8 mouse cellular contexts compared by ENCODE assay signal in the genomic region with DNA sequence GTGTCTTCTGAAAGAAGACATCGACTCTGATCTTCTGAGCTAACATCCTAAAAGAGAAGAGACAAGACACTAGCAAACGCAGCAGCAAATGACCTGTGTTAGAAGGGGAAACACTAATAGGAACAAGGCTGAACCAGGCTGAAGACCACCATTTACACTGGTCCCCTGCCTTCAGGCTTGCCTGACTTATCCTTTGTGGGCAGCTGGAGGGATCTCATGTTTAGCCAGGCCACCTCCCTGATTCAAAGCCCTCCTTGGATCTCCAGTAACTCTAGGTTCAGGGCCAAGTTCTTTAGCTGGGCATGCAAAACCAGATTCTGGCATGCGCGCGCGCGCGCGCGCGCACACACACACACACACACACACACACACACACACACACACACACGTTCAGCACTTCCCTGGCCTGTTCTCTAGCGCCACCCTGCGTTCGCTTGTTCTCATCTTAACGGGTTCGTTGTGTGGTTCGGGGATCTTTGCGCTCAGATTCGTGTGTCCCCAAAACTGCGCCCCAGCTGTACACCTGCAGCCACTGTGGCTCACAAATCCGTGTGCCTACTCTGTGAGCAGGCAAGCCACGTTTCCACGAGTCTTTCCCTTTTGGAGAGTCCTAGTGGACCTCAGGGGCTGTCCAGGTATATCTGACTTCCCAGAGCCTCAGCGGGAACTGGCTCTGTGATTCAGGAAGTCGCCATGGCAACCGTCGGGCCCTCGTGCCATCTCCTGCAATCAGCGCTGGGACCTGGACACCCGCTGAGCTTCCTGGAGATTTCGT. TPM values are rescaled to one million over a fixed set of nuclear protein-coding genes. Genes with fewer than 3 reads are reported as not detected.
DNase-seq lines count a peak whose midpoint lies in the region; ATAC-seq lines count a peak whose summit lies in the region.

No protein-coding gene starts in this region.

- intact Hi-C loops in left cerebral cortex, postnatal 10 days (cut with DNase I), result no loop called here

- DNase-seq in adrenal gland, adult (ENCODE audit: inconsistent age in 2 of 2, low spot score in 1 of 2), result peak; percentile 59 to 89
- DNase-seq in gastrocnemius, postnatal 10 days, result peak; percentile 88
- peak; percentile 72 to 94 for DNase-seq in left cerebral cortex, postnatal 10 days (ENCODE audit: extremely low spot score in 1 of 2, low spot score in 2 of 2)
- peak; percentile 98 for DNase-seq in right cerebral cortex, postnatal 14 days

- H3K9ac ChIP-seq in intestine, embryonic 15.5 days, result no peak overlapping the region

- peak; percentile 86 for ATAC-seq in common myeloid progenitor, adult 5-6 weeks (replicated peaks; ENCODE audit: low read depth, poor library complexity, severe bottlenecking)
- peak; percentile 51 for ATAC-seq in intestine, embryonic 15.5 days
- peak; percentile 99 for ATAC-seq in megakaryocyte progenitor cell, adult 5-6 weeks (replicated peaks; ENCODE audit: poor library complexity)
- ATAC-seq in erythroblast, adult 5-6 weeks (replicated peaks; ENCODE audit: low FRiP score, poor library complexity, severe bottlenecking), result no peak

- no peaks in the 10 kb centered on the region for H3K36me3 ChIP-seq in intestine, embryonic 15.5 days

- peak overlapping the region; percentile 48 for H3K4me2 ChIP-seq in intestine, embryonic 15.5 days (replicated peaks)

- peaks cover 6% of the 10 kb centered on the region; the same call in 1 of the 2 replicates for H3K27me3 ChIP-seq in intestine, embryonic 15.5 days (replicated peaks)

- H3K27ac ChIP-seq in intestine, embryonic 15.5 days, result no peak overlapping the region

- no peaks in the 10 kb centered on the region for H3K9me3 ChIP-seq in intestine, embryonic 15.5 days

- no peaks in the 10 kb centered on the region for H3K4me1 ChIP-seq in intestine, embryonic 15.5 days (replicated peaks)

- peak overlapping the region; percentile 13; the same call in 1 of the 2 replicates for H3K4me3 ChIP-seq in intestine, embryonic 15.5 days (replicated peaks)

- WGBS in intestine, embryonic 15.5 days, result 7% methylated on average over 30 of the region's 32 CpGs

RNA-seq across cellular contexts. Expression of gene Ndufa8, which starts 27.6 kb away (rescaled TPM):
- total RNA-seq in common myeloid progenitor, adult 5-6 weeks (2017), result 50.7 and 59.9 TPM in 2 replicates
- total RNA-seq in gastrocnemius, postnatal 10 days (2021), result 100 to 1,000 TPM; 278 to 336 TPM
- 288 and 322 TPM in 2 replicates for polyA plus RNA-seq in intestine, embryonic 15.5 days (2015; fragmentation: Nextera tagmentation; extraction: Ambion mirVana)
- total RNA-seq in left cerebral cortex, postnatal 10 days (2021), result 100 to 1,000 TPM; 167 to 177 TPM
- total RNA-seq in megakaryocyte progenitor cell, adult 5-6 weeks (2015), result 85.0 and 100 TPM in 2 replicates
- 42.4 and 53.3 TPM in 2 replicates for total RNA-seq in megakaryocyte progenitor cell, adult 5-6 weeks (2017)
- 16.9 and 28.4 TPM in 2 replicates for total RNA-seq in erythroblast, adult 5-6 weeks (2015; ENCODE audit: low replicate concordance)
- 6.5 and 9.3 TPM in 2 replicates for total RNA-seq in erythroblast, adult 5-6 weeks (2017; ENCODE audit: low replicate concordance)

RNA-seq across cellular contexts. Expression of gene Morn5, which starts 27.7 kb away (rescaled TPM):
- total RNA-seq in common myeloid progenitor, adult 5-6 weeks (2017), result not detected in 2 replicates
- not detected for total RNA-seq in gastrocnemius, postnatal 10 days (2021)
- polyA plus RNA-seq in intestine, embryonic 15.5 days (2015; fragmentation: Nextera tagmentation; extraction: Ambion mirVana), result 0.21 TPM in 1 of 2 replicates, not detected in the other
- total RNA-seq in left cerebral cortex, postnatal 10 days (2021), result 1 to 10 TPM; 1.0 to 1.6 TPM
- total RNA-seq in megakaryocyte progenitor cell, adult 5-6 weeks (2015), result not detected in 2 replicates
- not detected in 2 replicates for total RNA-seq in megakaryocyte progenitor cell, adult 5-6 weeks (2017)
- not detected in 2 replicates for total RNA-seq in erythroblast, adult 5-6 weeks (2015; ENCODE audit: low replicate concordance)
- not detected in 2 replicates for total RNA-seq in erythroblast, adult 5-6 weeks (2017; ENCODE audit: low replicate concordance)

RNA-seq across cellular contexts. Expression of gene Ttll11, which starts 41.9 kb away (rescaled TPM):
- 0.55 TPM in 1 of 2 replicates, not detected in the other for total RNA-seq in common myeloid progenitor, adult 5-6 weeks (2017)
- total RNA-seq in gastrocnemius, postnatal 10 days (2021), result 1 to 10 TPM; 3.0 TPM
- 0.67 and 0.73 TPM in 2 replicates for polyA plus RNA-seq in intestine, embryonic 15.5 days (2015; fragmentation: Nextera tagmentation; extraction: Ambion mirVana)
- total RNA-seq in left cerebral cortex, postnatal 10 days (2021), result 10 to 100 TPM; 16.1 to 16.3 TPM
- total RNA-seq in megakaryocyte progenitor cell, adult 5-6 weeks (2015), result not detected in 2 replicates
- 0.04 TPM in 1 of 2 replicates, not detected in the other for total RNA-seq in megakaryocyte progenitor cell, adult 5-6 weeks (2017)
- not detected in 2 replicates for total RNA-seq in erythroblast, adult 5-6 weeks (2015; ENCODE audit: low replicate concordance)
- not detected in 2 replicates for total RNA-seq in erythroblast, adult 5-6 weeks (2017; ENCODE audit: low replicate concordance)

Comparison
In these comparisons a context has a peak if more than half of its experiments do, and no peak if none do; other contexts are left out.
1. RNA of gene Ttll11, which starts 41.9 kb away (total RNA-seq): 16.1 to 16.3 TPM in left cerebral cortex, postnatal 10 days; 3.0 TPM in gastrocnemius, postnatal 10 days, 0.55 TPM in common myeloid progenitor, adult 5-6 weeks, 0.04 TPM in megakaryocyte progenitor cell, adult 5-6 weeks and not detected in erythroblast, adult 5-6 weeks; every median in the first group is over 4 times any median in the second.
2. Peak in every context shown above with its lines, with median percentiles within 50 percentile points of each other: DNase-seq.